Mouse (Mus musculus) liver, postnatal 0 days (tissue): ENCODE results near the gene Etv4.

Experiments used
- CTCF ChIP-seq: sonication (generic); IDR thresholded peaks from 2 replicates; pipeline ENCODE4 v1.5.1; 2016; ENCODE audit warnings: antibody characterized with exemption, low read depth
- EP300 ChIP-seq: IDR thresholded peaks from 2 replicates; pipeline ENCODE4 v1.6.1; 2016; ENCODE audit warnings: antibody characterized with exemption, low read depth, mild to moderate bottlenecking

DNA sequence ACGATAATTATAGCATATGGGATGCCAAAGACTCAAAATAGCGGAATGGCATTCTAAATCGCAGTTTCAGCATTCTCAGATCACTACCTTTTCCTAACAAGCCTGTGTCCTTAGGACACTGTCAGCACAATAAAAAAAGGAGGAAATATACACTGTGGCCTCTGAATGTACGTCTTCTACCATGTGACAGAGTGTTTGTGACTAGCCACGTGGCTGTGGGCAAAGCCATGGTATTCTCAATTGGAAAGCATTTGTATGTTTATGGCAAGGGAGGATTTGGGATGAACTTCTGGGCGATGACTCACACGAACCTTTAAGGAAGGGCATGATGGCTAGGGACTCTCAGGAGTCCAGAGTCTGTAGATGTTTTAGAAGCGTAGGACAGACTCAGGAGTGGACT is 60.1 kb downstream of the Etv4 start:
- TF ChIP-seq EP300 (no peak), CTCF (no peak)
